Mouse (Mus musculus): Measurements from ENCODE around the gene Olfr93.

DNA sequence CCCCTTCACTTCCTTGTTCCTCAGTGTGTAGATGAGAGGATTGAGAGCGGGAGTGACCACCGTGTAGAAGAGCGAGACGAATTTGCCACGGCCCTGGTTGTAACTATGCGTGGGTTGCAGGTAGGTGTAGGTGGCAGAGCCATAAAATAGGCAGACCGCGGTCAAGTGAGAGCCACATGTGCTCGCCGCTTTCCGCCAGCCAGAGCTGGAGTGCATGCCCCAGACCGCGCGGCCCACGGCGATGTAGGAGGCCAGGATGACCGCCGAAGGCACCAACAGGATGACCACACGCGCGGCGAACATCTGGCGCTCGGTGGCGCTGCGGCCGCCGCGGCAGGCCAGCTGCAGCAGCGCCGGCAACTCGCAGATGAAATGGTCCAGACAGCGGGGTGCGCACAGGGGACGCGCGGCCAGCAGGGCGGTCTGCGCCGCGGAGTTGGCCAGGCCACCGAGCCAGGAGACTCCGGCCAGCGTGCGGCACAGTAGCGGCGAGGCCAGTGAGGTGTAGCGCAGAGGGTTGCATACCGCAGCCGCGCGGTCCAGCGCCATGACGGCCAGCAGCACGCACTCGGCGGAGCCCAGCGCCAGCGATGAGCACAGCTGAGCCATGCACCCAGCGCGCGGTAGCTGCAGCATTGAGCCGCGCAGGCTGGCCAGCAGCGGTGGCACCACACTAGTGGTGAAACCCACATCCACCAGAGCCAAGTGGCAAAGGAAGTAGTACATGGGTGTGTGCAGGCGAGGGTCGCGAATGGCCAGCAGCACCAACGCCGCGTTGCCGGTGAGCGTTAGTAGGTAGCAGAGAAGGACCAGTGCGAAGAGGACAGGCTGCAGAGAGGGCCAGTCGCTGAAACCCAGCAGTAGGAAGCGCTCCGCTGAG is 35.8 kb upstream of the Olfr93 start:
- TF ChIP-seq CTCF (IDR thresholded peaks at IDR 0.05; ENCODE audit: extremely low read depth, insufficient read depth, low read length): no peak
- no peak for TF ChIP-seq POLR2A (IDR thresholded peaks at IDR 0.05; ENCODE audit: extremely low read depth, insufficient read depth, low read length)

All from cortical plate, adult 2 months (tissue).